12 mouse cellular contexts compared by ENCODE assay signal in the genomic region with DNA sequence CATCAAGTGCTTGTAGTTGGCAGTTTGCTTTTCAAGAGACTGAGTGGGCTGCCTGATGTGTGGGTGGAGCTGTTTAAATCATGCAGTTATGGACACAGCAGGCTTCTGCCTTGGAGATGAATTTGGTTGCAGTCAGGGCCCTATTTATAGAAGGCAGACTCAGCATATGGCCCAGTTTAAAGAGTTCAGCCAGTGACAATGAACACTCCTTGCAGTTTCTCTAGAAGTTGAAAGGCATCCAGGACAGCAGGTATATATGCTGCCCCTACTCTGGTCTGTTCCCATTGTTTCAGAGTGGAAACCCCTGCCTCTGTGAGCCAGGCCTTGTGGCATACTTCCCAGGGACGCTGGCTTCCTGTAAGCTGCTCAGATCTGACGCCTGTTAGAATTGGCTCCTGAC.
A peak's percentile ranks its signal among the peaks of the same experiment; 100 is the strongest.
DNase-seq lines count a peak whose midpoint lies in the region; ATAC-seq and TF ChIP-seq lines count a peak whose summit lies in the region.
"Had no signal": no experiment of that assay in that cellular context is flagged by ENCODE, and none has a peak within 500 bp of the region (broad histone marks: within the 10 kb centered on the region; RNA-seq: fewer than 3 reads in every experiment).

No protein-coding gene starts in this region.

- H3K4me2 ChIP-seq in forebrain, embryonic 15.5 days (replicated peaks): no peak overlapping the region
- H3K4me2 ChIP-seq in forebrain, embryonic 12.5 days: no peak overlapping the region
- H3K4me2 ChIP-seq: embryonic facial prominence, embryonic 12.5 days; liver, embryonic 13.5 days; neural tube, embryonic 12.5 days had no signal

- H3K27me3 ChIP-seq in forebrain, embryonic 15.5 days: no peaks in the 10 kb centered on the region
- peaks cover 51% of the 10 kb centered on the region for H3K27me3 ChIP-seq in forebrain, embryonic 12.5 days
- H3K27me3 ChIP-seq: embryonic facial prominence, embryonic 12.5 days; liver, embryonic 13.5 days; neural tube, embryonic 12.5 days had no signal

- H3K4me1 ChIP-seq in forebrain, embryonic 15.5 days: peaks cover 63% of the 10 kb centered on the region
- peaks cover 38% of the 10 kb centered on the region for H3K4me1 ChIP-seq in forebrain, embryonic 12.5 days
- H3K4me1 ChIP-seq: liver, embryonic 13.5 days had no signal

- TF ChIP-seq POLR2A in brain, embryonic 14.5 days (IDR thresholded peaks at IDR 0.05; ENCODE audit: borderline replicate concordance, extremely low read depth, insufficient read depth, insufficient read length, poor library complexity, severe bottlenecking): no peak

- H3K36me3 ChIP-seq in forebrain, embryonic 15.5 days: no peaks in the 10 kb centered on the region
- H3K36me3 ChIP-seq in forebrain, embryonic 12.5 days (replicated peaks): no peaks in the 10 kb centered on the region
- H3K36me3 ChIP-seq: embryonic facial prominence, embryonic 12.5 days; liver, embryonic 13.5 days; neural tube, embryonic 12.5 days had no signal

- WGBS in forebrain, embryonic 15.5 days: 19% methylated on average over 2 of the region's 2 CpGs
- 60% methylated on average over 2 of the region's 2 CpGs for WGBS in forebrain, embryonic 12.5 days

- no peak overlapping the region for H3K9ac ChIP-seq in forebrain, embryonic 15.5 days (replicated peaks)
- H3K9ac ChIP-seq in forebrain, embryonic 12.5 days: no peak overlapping the region
- H3K9ac ChIP-seq: embryonic facial prominence, embryonic 12.5 days; liver, embryonic 13.5 days; neural tube, embryonic 12.5 days had no signal

- DNase-seq in brain, embryonic 14.5 days (ENCODE audit: low read depth): peak; percentile 68
- peak; percentile 51 to 74 for DNase-seq in frontal cortex, postnatal 14 days (ENCODE audit: low spot score in 2 of 2)
- peak; percentile 76 for DNase-seq in left cerebral cortex, adult 11 months (ENCODE audit: low spot score)
- DNase-seq in spleen, adult 18-20 months: no peak
- DNase-seq in kidney, postnatal 14 days: no peak
- DNase-seq in B cell, adult 2 months: no peak
- DNase-seq: liver, embryonic 13.5 days had no signal

- no peak for TF ChIP-seq CTCF in brain, embryonic 14.5 days (IDR thresholded peaks at IDR 0.05; ENCODE audit: borderline replicate concordance, extremely low read depth, insufficient read depth, insufficient read length)

- H3K27ac ChIP-seq in forebrain, embryonic 15.5 days (replicated peaks): peak overlapping the region; percentile 75
- no peak overlapping the region for H3K27ac ChIP-seq in forebrain, embryonic 12.5 days
- H3K27ac ChIP-seq: embryonic facial prominence, embryonic 12.5 days; liver, embryonic 13.5 days; neural tube, embryonic 12.5 days had no signal

- H3K9me3 ChIP-seq in forebrain, embryonic 15.5 days: no peaks in the 10 kb centered on the region
- no peaks in the 10 kb centered on the region for H3K9me3 ChIP-seq in forebrain, embryonic 12.5 days
- H3K9me3 ChIP-seq: embryonic facial prominence, embryonic 12.5 days; liver, embryonic 13.5 days; neural tube, embryonic 12.5 days had no signal

- no peak overlapping the region for H3K4me3 ChIP-seq in forebrain, embryonic 15.5 days
- H3K4me3 ChIP-seq in forebrain, embryonic 12.5 days (replicated peaks): no peak overlapping the region
- H3K4me3 ChIP-seq: embryonic facial prominence, embryonic 12.5 days; liver, embryonic 13.5 days; neural tube, embryonic 12.5 days had no signal

- no peak for ATAC-seq in forebrain, embryonic 15.5 days (replicated peaks)
- no peak for ATAC-seq in forebrain, embryonic 12.5 days (ENCODE audit: low FRiP score)
- ATAC-seq: intestine, embryonic 16.5 days had no signal

Comparison
In these comparisons a context has a peak if more than half of its experiments do, and no peak if none do; other contexts are left out.
1. DNase-seq: peak in brain, embryonic 14.5 days (single experiment), frontal cortex, postnatal 14 days (2 of 2) and left cerebral cortex, adult 11 months (single experiment); none in spleen, adult 18-20 months (0 of 2), kidney, postnatal 14 days (single experiment) and B cell, adult 2 months (0 of 2).